Mouse (Mus musculus) bone marrow, adult 2 months (tissue): ENCODE data around the gene Cpne5.

Experiments
- CTCF ChIP-seq: fragments of 200-500 bp; IDR thresholded peaks from 2 replicates; pipeline ENCODE4 v1.5.1; 2011; ENCODE audit warnings: low read length, control low read depth; ENCODE audit not compliant: control insufficient read depth, insufficient read depth
- POLR2A ChIP-seq: fragments of 200-500 bp; IDR thresholded peaks from 2 replicates; pipeline ENCODE4 v1.6.1; 2011; ENCODE audit warnings: low read depth, mild to moderate bottlenecking, control low read depth, low read length, borderline replicate concordance; ENCODE audit not compliant: control insufficient read depth

DNA sequence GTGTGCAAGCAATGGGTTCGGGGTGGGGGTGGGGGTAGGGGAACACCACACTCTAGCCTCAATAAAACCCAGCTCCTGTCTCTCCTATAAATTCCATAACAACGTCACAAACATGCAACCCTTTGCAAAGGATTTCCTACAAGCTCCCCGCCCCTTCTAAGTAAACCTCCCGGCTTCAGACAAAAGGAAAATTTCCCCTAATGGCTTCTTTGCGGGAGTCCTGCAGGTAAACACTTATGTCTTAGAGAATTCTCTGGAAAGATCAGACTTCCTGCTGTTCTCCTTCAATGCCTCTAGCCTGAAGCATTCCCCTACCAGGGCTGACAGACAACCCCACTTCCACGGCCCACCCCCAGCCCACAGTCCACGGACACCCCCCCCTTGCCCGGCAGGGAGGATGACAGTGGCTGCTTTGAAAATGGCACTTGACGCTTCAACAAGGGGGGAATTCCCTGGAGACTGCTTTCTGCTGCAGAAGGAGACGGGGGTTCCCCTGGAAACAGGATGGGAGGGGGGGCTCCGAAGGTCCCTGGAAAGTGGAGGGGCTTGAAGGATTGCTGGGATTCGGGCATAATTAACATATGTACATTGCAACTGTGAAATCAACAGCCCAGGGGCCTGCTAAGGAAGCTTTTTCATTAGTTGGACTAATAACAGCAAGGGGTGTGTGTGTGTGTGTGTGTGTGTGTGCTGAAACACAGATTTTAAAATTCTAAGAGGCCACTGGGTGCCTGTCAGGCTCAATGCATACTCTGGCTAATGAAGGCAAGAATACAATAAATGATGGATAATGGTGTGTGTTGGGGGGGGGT, 24.4 kb downstream of the Cpne5 start:
- TF ChIP-seq CTCF (no peak), POLR2A (no peak)
